Mouse (Mus musculus) cerebellum, adult 2 months (tissue): Measurements from ENCODE around the gene Arhgdia. TPM values are rescaled to one million over a fixed set of nuclear protein-coding genes. Genes with fewer than 3 reads are reported as not detected.
"Not testable (repeated sequence)": the region's sequence is repeated elsewhere in the genome, so short reads cannot be mapped to it uniquely, and the experiment has no call there.

Source experiments
- DNase-seq, 2 experiments: peaks; one replicate each; pipeline ENCODE4 v3.0.0; 2021
- H3K27ac ChIP-seq: fragments of 200-500 bp; 2 replicates; pipeline ENCODE4 v1.5.1; 2012; ENCODE audit warnings: low read length, control low read depth, inconsistent platforms; ENCODE audit not compliant: insufficient read depth
- H3K27me3 ChIP-seq: fragments of 200-500 bp; 2 replicates; pipeline ENCODE4 v1.6.1; 2012; ENCODE audit warnings: inconsistent platforms, mild to moderate bottlenecking, low read length, moderate library complexity; ENCODE audit not compliant: control insufficient read depth, insufficient read depth
- H3K4me1 ChIP-seq: fragments of 200-500 bp; 2 replicates; pipeline ENCODE4 v1.6.1; 2011; ENCODE audit warnings: low read length; ENCODE audit not compliant: control insufficient read depth, insufficient read depth
- H3K4me3 ChIP-seq: fragments of 200-500 bp; replicated peaks from 2 replicates; pipeline ENCODE3; 2011; ENCODE audit warnings: mild to moderate bottlenecking, low read depth, low read length, control low read depth; ENCODE audit not compliant: insufficient read depth
- CTCF ChIP-seq: fragments of 200-500 bp; IDR thresholded peaks from 2 replicates; pipeline ENCODE4 v1.5.1; 2011; ENCODE audit warnings: low read depth, mild to moderate bottlenecking, control low read depth, low read length, moderate library complexity, borderline replicate concordance; ENCODE audit not compliant: insufficient read depth
- POLR2A ChIP-seq: fragments of 200-500 bp; IDR thresholded peaks from 2 replicates; pipeline ENCODE4 v1.6.1; 2011; ENCODE audit warnings: low read length, control low read depth, borderline replicate concordance; ENCODE audit not compliant: insufficient read depth
- WGBS: fragments of 180-500 bp; shearing (Covaris S2); methylation state at CpG from one replicate; pipeline ENCODE4 v1.1.7; 2018; 5-methylcytosine and 5-hydroxymethylcytosine counted together
- polyA plus RNA-seq: library from polyadenylated mRNA; depleted of rRNA; stranded (reverse); fragments of >200 nt; gene quantifications from 2 replicates; pipeline ENCODE4 v1.2.3, GENCODE M21; 2012

The Arhgdia gene
- polyA plus RNA-seq, 1 experiment, result 305 TPM

- TF ChIP-seq CTCF (no peak), POLR2A (no peak)
- no peaks in the 10 kb centered on the region for H3K27me3 ChIP-seq
- H3K27ac ChIP-seq, result no peak overlapping the region
- peak in 1 of 2 experiments; percentile 19 for DNase-seq
- peak overlapping the region; percentile 81 for H3K4me3 ChIP-seq
- peaks cover 12% of the 10 kb centered on the region for H3K4me1 ChIP-seq
- WGBS, result 26% methylated on average over 17 of the region's 17 CpGs
Observed at GRCm38 (mm10) chr11:120598990-120599549, 17.6 kb upstream of the Arhgdia start.

DNA sequence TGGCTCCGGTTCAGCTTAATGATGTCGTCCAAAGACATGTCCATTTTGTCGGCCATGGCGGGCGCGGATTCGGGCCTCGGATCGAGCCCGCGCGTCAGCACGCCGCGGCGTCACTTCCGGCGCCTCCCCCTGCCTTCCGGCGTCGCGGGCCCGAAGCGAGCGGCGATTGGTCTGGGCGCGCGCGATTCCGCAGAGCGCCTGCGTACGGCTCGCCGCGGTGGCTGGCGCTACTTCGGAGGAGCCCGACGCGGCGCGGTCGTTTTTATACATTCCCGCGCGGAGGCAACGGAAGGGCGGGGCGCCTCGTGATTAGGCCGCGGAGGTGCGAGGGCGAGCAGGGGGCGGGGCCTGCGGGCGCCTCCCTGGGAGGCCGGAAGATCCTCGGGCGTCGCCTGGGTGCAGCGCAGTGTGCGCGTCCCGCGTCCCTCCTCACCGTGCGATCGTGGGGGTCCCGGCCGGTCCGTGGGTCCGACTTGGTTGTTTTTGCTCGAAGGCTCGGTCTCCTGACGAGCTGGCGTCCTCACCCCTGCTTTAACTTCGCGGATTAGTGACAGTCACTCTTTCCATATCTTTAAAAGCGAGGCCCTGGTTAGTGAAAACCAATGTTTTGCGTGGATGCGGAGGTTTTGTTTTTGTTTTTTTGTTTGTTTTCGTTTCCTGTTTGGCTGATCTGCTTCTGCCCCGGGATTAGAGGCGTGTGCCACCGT, 17.0 kb upstream of the Arhgdia start, which contains the start of the genes Alyref and Anapc11:
Gene Alyref, minus strand, starts transcription at position 83 of the 707 bp plus-strand sequence.
Gene Anapc11, plus strand, starts transcription at position 139 of the 707 bp plus-strand sequence.
- under 1% methylated on average over 87 of the region's 88 CpGs for WGBS
- Histone ChIP-seq H3K4me3 (peak within 1 kb of the TSS; percentile 81), H3K27ac (0 out of 2 replicates have a peak within 1 kb of the TSS, but pooled peaks have one; percentile 50), H3K27me3 (no peaks in the 10 kb centered on the region), H3K4me1 (peaks cover 12% of the 10 kb centered on the region)
- TF ChIP-seq CTCF (no peak), POLR2A (no peak; the same call in 1 of the 2 replicates)
- peak; percentile 92 to 95 for DNase-seq

- Histone ChIP-seq H3K27ac (0 out of 2 replicates have a peak overlapping the region, but pooled peaks have one; percentile 46), H3K4me3 (peak overlapping the region; percentile 66), H3K4me1 (peaks cover 12% of the 10 kb centered on the region), H3K27me3 (no peaks in the 10 kb centered on the region)
- 2% methylated on average over 99 of the region's 99 CpGs for WGBS
- TF ChIP-seq POLR2A, result no peak
- TF ChIP-seq CTCF, result no peak
- peak in 1 of 2 experiments; percentile 33 for DNase-seq
Observed at GRCm38 (mm10) chr11:120597240-120598235, 16.1 kb upstream of the Arhgdia start.

- TF ChIP-seq POLR2A (no peak), CTCF (no peak)
- Histone ChIP-seq H3K27ac (no peak overlapping the region), H3K4me3 (no peak overlapping the region), H3K4me1 (no peaks in the 10 kb centered on the region), H3K27me3 (no peaks in the 10 kb centered on the region)
- 94% methylated on average over 6 of the region's 6 CpGs for WGBS
- DNase-seq, result no peak
Observed at GRCm38 (mm10) chr11:120588531-120588930, 7.1 kb upstream of the Arhgdia start.

- Histone ChIP-seq H3K27ac (no peak overlapping the region), H3K4me1 (peaks cover 13% of the 10 kb centered on the region), H3K27me3 (no peaks in the 10 kb centered on the region), H3K4me3 (no peak overlapping the region)
- 94% methylated on average over 1 of the region's 1 CpGs for WGBS
- DNase-seq, result no peak
- TF ChIP-seq CTCF (no peak), POLR2A (no peak)
Observed at GRCm38 (mm10) chr11:120583937-120584336, 2.5 kb upstream of the Arhgdia start.

DNA sequence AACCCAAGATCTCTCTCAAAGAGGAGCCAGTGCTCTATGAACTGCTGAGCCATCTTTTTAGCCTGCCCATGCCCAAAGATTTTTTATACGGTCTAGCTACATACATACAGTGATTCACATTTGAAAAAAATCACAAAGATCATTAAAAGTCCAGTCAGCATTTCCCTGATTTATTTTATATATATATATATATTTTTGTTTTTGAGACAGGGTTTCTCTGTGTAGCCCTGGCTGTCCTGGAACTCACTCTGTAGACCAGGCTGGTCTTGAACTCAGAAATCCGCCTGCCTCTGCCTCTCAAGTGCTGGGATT, 1.5 kb upstream of the Arhgdia start:
- WGBS, result 91% methylated on average over 2 of the region's 2 CpGs
- not testable (repeated sequence) for H3K27ac ChIP-seq, DNase-seq, H3K27me3 ChIP-seq, H3K4me3 ChIP-seq
- peaks cover 13% of the 10 kb centered on the region for H3K4me1 ChIP-seq

DNA sequence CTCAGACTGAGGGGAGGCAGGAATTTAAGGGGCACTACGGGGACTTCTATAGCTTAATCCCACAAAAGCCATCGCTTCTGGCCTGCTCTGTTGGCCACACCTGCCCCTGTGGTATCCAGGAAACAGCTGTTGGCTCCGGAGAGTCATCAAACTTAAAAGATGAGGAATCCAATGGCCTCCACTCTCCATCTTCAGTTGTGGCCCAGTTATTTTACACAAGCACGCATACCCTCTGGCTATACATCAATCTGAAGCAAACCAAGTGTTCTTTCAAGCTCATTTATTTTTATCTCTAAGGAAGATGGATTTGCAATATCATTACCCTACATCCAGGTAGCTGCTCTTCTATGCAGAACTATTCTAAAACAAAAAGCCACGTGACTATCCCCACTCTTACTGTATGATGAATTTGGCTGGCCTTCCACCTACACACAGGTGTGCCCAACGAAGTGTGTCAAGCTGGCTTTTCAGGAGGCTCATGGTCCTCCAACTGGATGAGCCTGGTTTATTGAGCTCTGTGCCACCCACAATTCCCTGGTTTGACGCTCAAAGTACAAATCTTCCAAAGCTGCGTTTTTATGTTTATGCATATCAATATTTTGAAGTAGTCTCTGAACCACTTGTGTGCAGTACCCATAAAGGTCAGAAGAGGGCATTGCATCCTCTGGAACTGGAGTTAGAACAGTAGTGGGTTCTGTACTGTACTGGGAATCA, 1.0 kb upstream of the Arhgdia start:
- peak in 1 of 2 experiments; percentile 31 for DNase-seq
- 65% methylated on average over 8 of the region's 8 CpGs for WGBS

More for the DNA sequence above, 1.0 kb upstream of the Arhgdia start:
- H3K27me3 ChIP-seq, result no peaks in the 10 kb centered on the region
- peak; percentile 37; the same call in 1 of the 2 replicates for TF ChIP-seq CTCF
- TF ChIP-seq POLR2A, result no peak
- H3K4me1 ChIP-seq, result peaks cover 13% of the 10 kb centered on the region
- peak overlapping the region; percentile 73 for H3K4me3 ChIP-seq
- H3K27ac ChIP-seq, result peak overlapping the region; percentile 88
